Mouse (Mus musculus) embryonic fibroblast, embryonic 13.5 days (primary cell): Measurements from ENCODE around the gene Srrm4.

Source experiments
- CTCF ChIP-seq: IDR thresholded peaks from 2 replicates; pipeline ENCODE4 v1.5.1; 2011; ENCODE audit warnings: mild to moderate bottlenecking, control low read depth, low read length, moderate library complexity, borderline replicate concordance; ENCODE audit not compliant: insufficient read depth
- POLR2A ChIP-seq: IDR thresholded peaks from 2 replicates; pipeline ENCODE4 v1.6.1; 2011; ENCODE audit warnings: low read depth, mild to moderate bottlenecking, control low read depth, low read length, moderate library complexity

DNA sequence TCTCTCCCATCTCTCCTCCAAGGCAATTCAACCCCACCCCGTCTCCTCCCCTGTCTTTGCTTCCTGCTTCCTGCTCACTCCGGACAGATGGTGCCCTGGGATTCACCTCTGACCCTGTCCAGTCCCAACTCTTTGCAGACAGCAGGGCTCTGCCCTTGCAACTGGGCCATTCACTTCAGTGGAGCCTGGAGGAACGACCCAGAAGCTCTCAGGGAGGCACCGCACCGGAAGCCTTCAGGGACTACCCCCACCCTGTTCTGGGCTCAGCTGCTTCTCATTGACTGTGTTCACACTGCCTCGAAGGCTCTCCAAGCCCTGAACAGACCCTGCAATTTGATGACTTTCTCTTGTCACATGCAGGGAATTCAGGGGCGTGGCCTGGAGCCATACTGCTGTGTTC is 94.4 kb downstream of the Srrm4 start:
- TF ChIP-seq POLR2A = no peak
- TF ChIP-seq CTCF = no peak
